Mouse (Mus musculus) erythroblast, embryonic 14.5 days (primary cell): ENCODE measurements around the gene Mpnd. TPM values are rescaled to one million over a fixed set of nuclear protein-coding genes. Genes with fewer than 3 reads are reported as not detected.

Experiments used
- H3K27me3 ChIP-seq: 2 replicates; pipeline ENCODE4 v1.6.1; 2012; ENCODE audit warnings: inconsistent platforms; ENCODE audit not compliant: control insufficient read depth
- H3K36me3 ChIP-seq: 2 replicates; pipeline ENCODE4 v1.6.1; 2012; ENCODE audit warnings: mild to moderate bottlenecking, inconsistent platforms; ENCODE audit not compliant: control insufficient read depth
- H3K4me1 ChIP-seq: 2 replicates; pipeline ENCODE4 v1.6.1; 2012; ENCODE audit warnings: inconsistent platforms; ENCODE audit not compliant: control insufficient read depth
- H3K4me3 ChIP-seq: replicated peaks from 2 replicates; pipeline ENCODE3; 2012; ENCODE audit warnings: moderate library complexity, mild to moderate bottlenecking, inconsistent platforms
- H3K9me3 ChIP-seq: 2 replicates; pipeline ENCODE4 v1.6.1; 2012; ENCODE audit warnings: low read length, inconsistent platforms, mixed read lengths; ENCODE audit not compliant: control insufficient read depth
- GATA1 ChIP-seq: IDR thresholded peaks from 2 replicates; pipeline ENCODE4 v1.6.1; 2012; ENCODE audit warnings: low read length, inconsistent platforms, mixed read lengths
- TAL1 ChIP-seq: IDR thresholded peaks from 3 replicates; pipeline ENCODE4 v1.6.1; 2012; ENCODE audit warnings: low read length, inconsistent platforms, mixed read lengths
- polyA plus RNA-seq: library from polyadenylated mRNA; stranded (reverse); fragments of >175 nt; gene quantifications from 2 replicates; pipeline ENCODE4 v1.2.3, GENCODE M21; 2012

Mpnd gene
- polyA plus RNA-seq, 1 experiment: 1.1 TPM

- Histone ChIP-seq H3K4me3 (no peak overlapping the region), H3K4me1 (peaks cover 45% of the 10 kb centered on the region), H3K9me3 (no peaks in the 10 kb centered on the region), H3K27me3 (peaks cover 3% of the 10 kb centered on the region), H3K36me3 (peaks cover 53% of the 10 kb centered on the region)
- TF ChIP-seq GATA1: no peak
Measured at GRCm38 (mm10) chr17:55960791-55961190, 44.7 kb upstream of the Mpnd start.

- Histone ChIP-seq H3K4me3 (no peak overlapping the region), H3K27me3 (no peaks in the 10 kb centered on the region), H3K4me1 (peaks cover 36% of the 10 kb centered on the region), H3K9me3 (no peaks in the 10 kb centered on the region), H3K36me3 (peaks cover 60% of the 10 kb centered on the region)
- TF ChIP-seq TAL1: no peak
- no peak for TF ChIP-seq GATA1
Measured at GRCm38 (mm10) chr17:55961631-55962030, 43.9 kb upstream of the Mpnd start.

- Histone ChIP-seq H3K27me3 (no peaks in the 10 kb centered on the region), H3K9me3 (no peaks in the 10 kb centered on the region), H3K36me3 (peaks cover 75% of the 10 kb centered on the region), H3K4me1 (peaks cover 24% of the 10 kb centered on the region), H3K4me3 (no peak overlapping the region)
- no peak for TF ChIP-seq GATA1
- TF ChIP-seq TAL1: no peak
Measured at GRCm38 (mm10) chr17:55963171-55963570, 42.3 kb upstream of the Mpnd start.

GRCm38 (mm10) chr17:55964496-55964895 lies 41.0 kb upstream of the Mpnd start:
- TF ChIP-seq TAL1: no peak
- TF ChIP-seq GATA1: no peak
- H3K9me3 ChIP-seq: no peaks in the 10 kb centered on the region
- peaks cover 78% of the 10 kb centered on the region for H3K36me3 ChIP-seq
- H3K27me3 ChIP-seq: peaks cover 8% of the 10 kb centered on the region
- peaks cover 15% of the 10 kb centered on the region for H3K4me1 ChIP-seq
- H3K4me3 ChIP-seq: no peak overlapping the region

DNA sequence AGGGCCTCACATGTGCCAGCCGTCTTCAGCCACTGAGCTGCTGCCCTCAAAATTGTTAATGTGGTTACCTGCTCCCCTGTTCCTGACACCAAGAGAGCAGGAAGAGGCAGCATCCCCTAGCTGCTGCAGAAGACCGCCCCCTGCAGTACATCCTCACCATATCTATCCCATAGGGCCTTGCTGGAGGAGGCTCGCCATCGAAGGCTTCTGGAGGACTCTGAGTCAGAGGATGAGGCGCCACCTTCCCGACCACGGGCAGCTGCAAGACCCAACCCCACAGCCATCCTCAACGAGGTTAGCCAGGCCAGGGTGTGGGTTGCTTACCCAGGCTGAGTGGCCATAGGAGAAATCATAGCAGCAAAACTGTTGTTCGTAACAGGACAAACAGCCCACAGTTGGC lies 40.5 kb upstream of the Mpnd start:
- H3K27me3 ChIP-seq: peaks cover 13% of the 10 kb centered on the region
- H3K4me1 ChIP-seq: peaks cover 10% of the 10 kb centered on the region
- peaks cover 78% of the 10 kb centered on the region for H3K36me3 ChIP-seq
- no peak overlapping the region for H3K4me3 ChIP-seq
- no peak for TF ChIP-seq TAL1
- TF ChIP-seq GATA1: no peak
- no peaks in the 10 kb centered on the region for H3K9me3 ChIP-seq

DNA sequence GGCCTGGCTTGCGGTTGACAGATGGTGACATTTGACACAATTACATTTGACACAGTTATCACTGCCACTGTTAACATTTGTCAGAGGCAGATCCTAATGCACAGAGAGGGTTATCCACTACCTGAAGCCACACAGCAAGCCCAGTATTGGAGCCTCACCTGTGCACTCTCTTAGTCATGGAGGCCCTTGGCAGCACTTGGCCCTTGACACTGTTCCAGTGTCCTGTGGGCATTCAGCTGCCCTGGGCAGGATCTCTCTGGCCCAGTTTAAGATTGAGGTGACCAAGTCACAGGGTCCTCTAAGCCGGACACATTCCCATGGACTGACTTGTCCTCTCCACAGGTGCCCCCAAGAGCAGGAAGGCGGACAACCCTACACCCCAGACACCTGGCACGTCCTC lies 38.3 kb upstream of the Mpnd start:
- TF ChIP-seq GATA1: no peak
- TF ChIP-seq TAL1: no peak
- Histone ChIP-seq H3K4me3 (no peak overlapping the region), H3K9me3 (no peaks in the 10 kb centered on the region; the same call in 1 of the 2 replicates), H3K27me3 (peaks cover 34% of the 10 kb centered on the region), H3K4me1 (no peaks in the 10 kb centered on the region), H3K36me3 (peaks cover 56% of the 10 kb centered on the region)

DNA sequence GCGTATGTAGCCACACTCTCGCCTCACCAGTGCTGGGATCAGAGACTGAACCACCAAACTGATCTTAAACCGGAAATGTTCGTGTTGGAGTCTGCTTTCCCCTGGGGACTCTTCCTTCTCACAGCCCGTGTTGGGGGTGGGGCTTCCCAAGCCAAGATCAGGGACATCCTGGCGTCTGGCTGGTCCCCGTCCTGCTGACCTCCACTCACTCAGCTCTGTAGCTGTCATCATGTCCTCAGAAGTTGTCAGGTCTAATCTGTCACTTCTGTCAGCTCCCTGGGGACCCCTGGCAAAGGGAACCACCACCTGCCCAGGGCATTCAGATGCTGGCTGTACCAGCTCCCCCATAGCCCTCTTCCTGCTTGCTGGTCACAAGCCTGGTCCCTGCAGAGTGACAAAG lies 37.3 kb upstream of the Mpnd start:
- H3K9me3 ChIP-seq: no peaks in the 10 kb centered on the region; the same call in 1 of the 2 replicates
- TF ChIP-seq GATA1 (no peak), TAL1 (no peak)
- H3K36me3 ChIP-seq: peaks cover 49% of the 10 kb centered on the region
- H3K4me3 ChIP-seq: no peak overlapping the region
- peaks cover 41% of the 10 kb centered on the region for H3K27me3 ChIP-seq
- H3K4me1 ChIP-seq: no peaks in the 10 kb centered on the region

DNA sequence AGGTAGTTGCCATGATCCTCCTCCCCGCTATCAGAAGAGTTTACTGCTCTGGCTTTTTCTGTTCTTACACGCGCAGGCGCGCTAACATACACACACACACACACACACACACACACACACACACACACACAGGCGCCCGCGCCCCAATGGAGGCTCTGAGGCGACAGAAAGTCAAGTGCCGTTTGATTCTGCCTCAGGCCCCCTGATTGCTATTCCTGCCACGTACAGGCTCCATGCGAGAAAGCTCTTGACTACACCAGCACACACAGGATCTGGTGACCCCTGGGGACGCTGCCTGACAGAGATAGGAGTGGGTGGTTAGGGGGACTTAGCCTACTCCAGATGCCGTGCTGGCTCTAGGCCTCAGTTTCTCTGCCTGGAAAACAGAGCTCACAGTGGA lies 36.0 kb upstream of the Mpnd start:
- Histone ChIP-seq H3K27me3 (peaks cover 45% of the 10 kb centered on the region), H3K36me3 (peaks cover 36% of the 10 kb centered on the region), H3K4me1 (no peaks in the 10 kb centered on the region), H3K4me3 (no peak overlapping the region), H3K9me3 (no peaks in the 10 kb centered on the region; the same call in 1 of the 2 replicates)
- TF ChIP-seq GATA1 (no peak), TAL1 (no peak)

GRCm38 (mm10) chr17:55969966-55970891 lies 35.3 kb upstream of the Mpnd start, which contains the start of gene Shd:
TSS of gene Shd (plus strand) at chr17:55970467.
- no peak for TF ChIP-seq GATA1
- TF ChIP-seq TAL1: no peak
- Histone ChIP-seq H3K36me3 (peaks cover 29% of the 10 kb centered on the region), H3K4me1 (no peaks in the 10 kb centered on the region), H3K27me3 (peaks cover 45% of the 10 kb centered on the region), H3K4me3 (no peak within 1 kb of the TSS), H3K9me3 (no peaks in the 10 kb centered on the region; the same call in 1 of the 2 replicates)
